Comparison of ENCODE assay signal across 29 mouse cellular contexts in genomic region chr15:89396883-89397282, GRCm38 (mm10). TPM values are rescaled to one million over a fixed set of nuclear protein-coding genes. Genes with fewer than 3 reads are reported as not detected.
DNase-seq lines count a peak whose midpoint lies in the region; ATAC-seq and TF ChIP-seq lines count a peak whose summit lies in the region.
"Had no signal": no experiment of that assay in that cellular context is flagged by ENCODE, and none has a peak within 500 bp of the region (broad histone marks: within the 10 kb centered on the region; RNA-seq: fewer than 3 reads in every experiment).

No protein-coding gene starts in this region.

- no peaks in the 10 kb centered on the region for H3K36me3 ChIP-seq in kidney, adult 2 months (ENCODE audit: control insufficient read depth, insufficient read depth, low read length)
- no peaks in the 10 kb centered on the region for H3K36me3 ChIP-seq in liver, embryonic 16.5 days (ENCODE audit: control insufficient read depth, insufficient read depth)
- H3K36me3 ChIP-seq in liver, embryonic 11.5 days (ENCODE audit: control insufficient read depth, insufficient read depth, low read length), result no peaks in the 10 kb centered on the region
- no peaks in the 10 kb centered on the region for H3K36me3 ChIP-seq in heart, embryonic 12.5 days
- no peaks in the 10 kb centered on the region for H3K36me3 ChIP-seq in midbrain, embryonic 10.5 days
- H3K36me3 ChIP-seq: heart, embryonic 13.5 days; liver, embryonic 13.5 days; lung, embryonic 15.5 days; neural tube, embryonic 12.5 days had no signal

- peak; percentile 84 for ATAC-seq in liver, embryonic 16.5 days (ENCODE audit: low read depth)
- ATAC-seq in liver, embryonic 11.5 days (replicated peaks; ENCODE audit: low FRiP score), result no peak
- no peak for ATAC-seq in heart, embryonic 12.5 days (ENCODE audit: insufficient number of reproducible peaks, low FRiP score)
- ATAC-seq: forebrain, embryonic 13.5 days; midbrain, embryonic 16.5 days; Patski had no signal

- H3K27ac ChIP-seq in kidney, adult 2 months (ENCODE audit: insufficient read depth, low read depth, low read length), result no peak overlapping the region
- no peak overlapping the region for H3K27ac ChIP-seq in liver, embryonic 16.5 days (ENCODE audit: low read length)
- H3K27ac ChIP-seq in liver, embryonic 11.5 days (ENCODE audit: low read depth, low read length), result no peak overlapping the region
- H3K27ac ChIP-seq in heart, embryonic 12.5 days (ENCODE audit: poor library complexity, severe bottlenecking), result no peak overlapping the region
- H3K27ac ChIP-seq in midbrain, embryonic 10.5 days (replicated peaks), result no peak overlapping the region
- H3K27ac ChIP-seq: forebrain, embryonic 13.5 days; heart, embryonic 13.5 days; hindbrain, embryonic 14.5 days; liver, embryonic 13.5 days; lung, embryonic 15.5 days; neural tube, embryonic 12.5 days had no signal

- H3K9me3 ChIP-seq in liver, embryonic 16.5 days (replicated peaks; ENCODE audit: control insufficient read depth, low read length), result no peaks in the 10 kb centered on the region
- no peaks in the 10 kb centered on the region for H3K9me3 ChIP-seq in liver, embryonic 11.5 days (ENCODE audit: control insufficient read depth, low read length)
- no peaks in the 10 kb centered on the region for H3K9me3 ChIP-seq in heart, embryonic 12.5 days (replicated peaks)
- H3K9me3 ChIP-seq in midbrain, embryonic 10.5 days (replicated peaks), result no peaks in the 10 kb centered on the region
- H3K9me3 ChIP-seq: forebrain, embryonic 13.5 days; heart, embryonic 13.5 days; liver, embryonic 13.5 days; lung, embryonic 15.5 days; neural tube, embryonic 12.5 days had no signal

- no peaks in the 10 kb centered on the region for H3K27me3 ChIP-seq in kidney, adult 2 months (replicated peaks; ENCODE audit: control insufficient read depth, insufficient read depth, low read length)
- no peaks in the 10 kb centered on the region for H3K27me3 ChIP-seq in liver, embryonic 16.5 days (ENCODE audit: control insufficient read depth, insufficient read depth, low read depth, low read length)
- no peaks in the 10 kb centered on the region for H3K27me3 ChIP-seq in liver, embryonic 11.5 days (replicated peaks; ENCODE audit: control insufficient read depth, insufficient read depth, low read length)
- H3K27me3 ChIP-seq in heart, embryonic 12.5 days (replicated peaks), result no peaks in the 10 kb centered on the region
- H3K27me3 ChIP-seq in midbrain, embryonic 10.5 days (ENCODE audit: low read depth, poor library complexity, severe bottlenecking), result no peaks in the 10 kb centered on the region
- H3K27me3 ChIP-seq: forebrain, embryonic 13.5 days; heart, embryonic 13.5 days; liver, embryonic 13.5 days; lung, embryonic 15.5 days; neural tube, embryonic 12.5 days had no signal

- H3K4me2 ChIP-seq in liver, embryonic 16.5 days (ENCODE audit: low read depth, low read length), result no peak overlapping the region
- H3K4me2 ChIP-seq in liver, embryonic 11.5 days, result no peak overlapping the region
- H3K4me2 ChIP-seq in heart, embryonic 12.5 days, result no peak overlapping the region
- H3K4me2 ChIP-seq: forebrain, embryonic 13.5 days; heart, embryonic 13.5 days; hindbrain, embryonic 14.5 days; liver, embryonic 13.5 days; lung, embryonic 15.5 days; midbrain, embryonic 11.5 days; neural tube, embryonic 12.5 days had no signal

- 60% methylated on average over 4 of the region's 4 CpGs for WGBS in kidney, adult 2 months
- WGBS in liver, embryonic 16.5 days (ENCODE audit: insufficient replicate concordance), result 60% methylated on average over 4 of the region's 4 CpGs
- WGBS in liver, embryonic 11.5 days, result 83% methylated on average over 4 of the region's 4 CpGs
- WGBS in large intestine, adult 2 months, result 36% methylated on average over 4 of the region's 4 CpGs
- 83% methylated on average over 4 of the region's 4 CpGs for WGBS in heart, embryonic 12.5 days
- WGBS in midbrain, embryonic 10.5 days, result 88% methylated on average over 4 of the region's 4 CpGs

- DNase-seq in kidney, adult 2 months, result peak; percentile 78
- no peak for DNase-seq in kidney, postnatal 4 days
- no peak for DNase-seq in liver, embryonic 11.5 days (ENCODE audit: low spot score)
- DNase-seq in large intestine, adult 2 months (ENCODE audit: low read depth, low spot score), result peak; percentile 96
- no peak for DNase-seq in right cerebral cortex, postnatal 25 days
- DNase-seq in midbrain, embryonic 10.5 days (ENCODE audit: low spot score), result no peak
- DNase-seq: adrenal gland, postnatal 14 days; cerebellum, adult 11 months; cerebellum, adult 9-10 months; cerebellum, postnatal 36 days; gastrocnemius, postnatal 36 days; heart, adult 18-20 months; heart, postnatal 10 days; liver, embryonic 13.5 days; thymus, postnatal 14 days had no signal

- TF ChIP-seq CTCF in kidney, adult 2 months (conservative IDR thresholded peaks at IDR 0.05; ENCODE audit: insufficient read depth, insufficient read length, low read depth, low read length), result no peak

- H3K9ac ChIP-seq in liver, embryonic 16.5 days (ENCODE audit: low read depth, low read length), result no peak overlapping the region
- no peak overlapping the region for H3K9ac ChIP-seq in liver, embryonic 11.5 days (ENCODE audit: low read depth, low read length)
- H3K9ac ChIP-seq in heart, embryonic 12.5 days, result no peak overlapping the region
- H3K9ac ChIP-seq: forebrain, embryonic 13.5 days; heart, embryonic 13.5 days; hindbrain, embryonic 14.5 days; liver, embryonic 13.5 days; lung, embryonic 15.5 days; neural tube, embryonic 12.5 days had no signal

- H3K4me3 ChIP-seq in kidney, adult 2 months (ENCODE audit: insufficient read depth, low read depth, low read length), result no peak overlapping the region
- no peak overlapping the region for H3K4me3 ChIP-seq in liver, embryonic 16.5 days (ENCODE audit: low read depth, low read length)
- H3K4me3 ChIP-seq in liver, embryonic 11.5 days (ENCODE audit: low read depth, low read length), result no peak overlapping the region
- no peak overlapping the region for H3K4me3 ChIP-seq in heart, embryonic 12.5 days
- no peak overlapping the region for H3K4me3 ChIP-seq in midbrain, embryonic 10.5 days
- H3K4me3 ChIP-seq: forebrain, embryonic 13.5 days; heart, embryonic 13.5 days; liver, embryonic 13.5 days; lung, embryonic 15.5 days; myocyte; neural tube, embryonic 12.5 days had no signal

- no peak for TF ChIP-seq POLR2A in kidney, adult 2 months (IDR thresholded peaks at IDR 0.05; ENCODE audit: low read depth, low read length)

- no peaks in the 10 kb centered on the region for H3K4me1 ChIP-seq in kidney, adult 2 months (ENCODE audit: control insufficient read depth, insufficient read depth, low read length)
- no peaks in the 10 kb centered on the region; the same call in 1 of the 2 replicates for H3K4me1 ChIP-seq in liver, embryonic 16.5 days (ENCODE audit: control insufficient read depth, low read depth, low read length)
- no peaks in the 10 kb centered on the region for H3K4me1 ChIP-seq in liver, embryonic 11.5 days (replicated peaks; ENCODE audit: control insufficient read depth, insufficient read depth, low read length)
- H3K4me1 ChIP-seq in heart, embryonic 12.5 days (replicated peaks), result no peaks in the 10 kb centered on the region
- 0 out of 2 replicates have a peak, but pooled peaks cover 3% of the 10 kb centered on the region for H3K4me1 ChIP-seq in midbrain, embryonic 10.5 days
- H3K4me1 ChIP-seq: forebrain, embryonic 13.5 days; heart, embryonic 13.5 days; lung, embryonic 15.5 days; neural tube, embryonic 12.5 days had no signal

RNA-seq across cellular contexts. Expression of gene Klhdc7b, which starts 12.2 kb away (rescaled TPM):
- polyA plus RNA-seq in kidney, adult 2 months (2012; rRNA removed), result not detected in 2 replicates
- polyA plus RNA-seq in liver, embryonic 16.5 days (2015; fragmentation: Nextera tagmentation; extraction: Ambion mirVana), result not detected in 2 replicates
- polyA plus RNA-seq in liver, embryonic 11.5 days (2014; fragmentation: Nextera tagmentation; extraction: Ambion mirVana), result not detected in 2 replicates
- polyA plus RNA-seq in large intestine, adult 2 months (2012; rRNA removed), result 0.10 and 0.58 TPM in 2 replicates
- polyA plus RNA-seq in heart, embryonic 12.5 days (2016; fragmentation: Nextera tagmentation; extraction: Ambion mirVana), result 0.09 TPM in 1 of 2 replicates, not detected in the other
- polyA plus RNA-seq in midbrain, embryonic 10.5 days (2016; fragmentation: Nextera tagmentation; extraction: Ambion mirVana), result not detected in 2 replicates
- polyA plus RNA-seq: embryonic facial prominence, embryonic 11.5 days; forebrain, embryonic 13.5 days; heart, embryonic 13.5 days; limb, embryonic 11.5 days; liver, embryonic 13.5 days; lung, embryonic 15.5 days; midbrain, embryonic 11.5 days; myocyte; neural tube, embryonic 12.5 days; Patski had no signal

RNA-seq across cellular contexts. Expression of gene Syce3, which starts 13.4 kb away (rescaled TPM):
- polyA plus RNA-seq in kidney, adult 2 months (2012; rRNA removed), result not detected in 2 replicates
- not detected in 2 replicates for polyA plus RNA-seq in liver, embryonic 16.5 days (2015; fragmentation: Nextera tagmentation; extraction: Ambion mirVana)
- polyA plus RNA-seq in liver, embryonic 11.5 days (2014; fragmentation: Nextera tagmentation; extraction: Ambion mirVana), result not detected in 2 replicates
- 0.51 and 0.89 TPM in 2 replicates for polyA plus RNA-seq in large intestine, adult 2 months (2012; rRNA removed)
- polyA plus RNA-seq in heart, embryonic 12.5 days (2016; fragmentation: Nextera tagmentation; extraction: Ambion mirVana), result not detected in 2 replicates
- polyA plus RNA-seq in midbrain, embryonic 10.5 days (2016; fragmentation: Nextera tagmentation; extraction: Ambion mirVana), result not detected in 2 replicates
- polyA plus RNA-seq: embryonic facial prominence, embryonic 11.5 days; forebrain, embryonic 13.5 days; heart, embryonic 13.5 days; hindbrain, embryonic 14.5 days; limb, embryonic 11.5 days; liver, embryonic 13.5 days; lung, embryonic 15.5 days; midbrain, embryonic 11.5 days; midbrain, embryonic 16.5 days; myocyte; neural tube, embryonic 12.5 days; Patski; stomach, embryonic 14.5 days had no signal

RNA-seq across cellular contexts. Expression of gene Odf3b, which starts 17.8 kb away (rescaled TPM):
- 1.6 and 2.2 TPM in 2 replicates for polyA plus RNA-seq in kidney, adult 2 months (2012; rRNA removed)
- 0.73 and 0.76 TPM in 2 replicates for polyA plus RNA-seq in liver, embryonic 16.5 days (2015; fragmentation: Nextera tagmentation; extraction: Ambion mirVana)
- polyA plus RNA-seq in liver, embryonic 11.5 days (2014; fragmentation: Nextera tagmentation; extraction: Ambion mirVana), result 0.43 and 0.71 TPM in 2 replicates
- 21.1 and 57.4 TPM in 2 replicates for polyA plus RNA-seq in large intestine, adult 2 months (2012; rRNA removed)
- 0.27 and 0.44 TPM in 2 replicates for polyA plus RNA-seq in heart, embryonic 12.5 days (2016; fragmentation: Nextera tagmentation; extraction: Ambion mirVana)
- 0.11 and 0.99 TPM in 2 replicates for polyA plus RNA-seq in midbrain, embryonic 10.5 days (2016; fragmentation: Nextera tagmentation; extraction: Ambion mirVana)
- polyA plus RNA-seq: limb, embryonic 11.5 days; myocyte had no signal

RNA-seq across cellular contexts. Expression of gene Tymp, which starts 20.0 kb away (rescaled TPM):
- 1.8 and 3.1 TPM in 2 replicates for polyA plus RNA-seq in kidney, adult 2 months (2012; rRNA removed)
- polyA plus RNA-seq in liver, embryonic 16.5 days (2015; fragmentation: Nextera tagmentation; extraction: Ambion mirVana), result 0.32 and 0.39 TPM in 2 replicates
- polyA plus RNA-seq in liver, embryonic 11.5 days (2014; fragmentation: Nextera tagmentation; extraction: Ambion mirVana), result 1.5 and 1.8 TPM in 2 replicates
- polyA plus RNA-seq in large intestine, adult 2 months (2012; rRNA removed), result 5.5 and 30.9 TPM in 2 replicates
- 1.3 and 1.6 TPM in 2 replicates for polyA plus RNA-seq in heart, embryonic 12.5 days (2016; fragmentation: Nextera tagmentation; extraction: Ambion mirVana)
- polyA plus RNA-seq in midbrain, embryonic 10.5 days (2016; fragmentation: Nextera tagmentation; extraction: Ambion mirVana), result 1.5 and 1.6 TPM in 2 replicates

RNA-seq across cellular contexts. Expression of gene Sco2, which starts 23.2 kb away (rescaled TPM):
- 59.5 and 65.3 TPM in 2 replicates for polyA plus RNA-seq in kidney, adult 2 months (2012; rRNA removed)
- 2.9 and 3.1 TPM in 2 replicates for polyA plus RNA-seq in liver, embryonic 16.5 days (2015; fragmentation: Nextera tagmentation; extraction: Ambion mirVana)
- polyA plus RNA-seq in liver, embryonic 11.5 days (2014; fragmentation: Nextera tagmentation; extraction: Ambion mirVana), result 8.1 and 9.7 TPM in 2 replicates
- 70.4 and 142 TPM in 2 replicates for polyA plus RNA-seq in large intestine, adult 2 months (2012; rRNA removed)
- 5.6 TPM in 2 replicates for polyA plus RNA-seq in heart, embryonic 12.5 days (2016; fragmentation: Nextera tagmentation; extraction: Ambion mirVana)
- polyA plus RNA-seq in midbrain, embryonic 10.5 days (2016; fragmentation: Nextera tagmentation; extraction: Ambion mirVana), result 6.4 and 7.1 TPM in 2 replicates

Comparison
In these comparisons a context has a peak if more than half of its experiments do, and no peak if none do; other contexts are left out.
1. DNase-seq: peak in kidney, adult 2 months (single experiment) and large intestine, adult 2 months (single experiment); none in kidney, postnatal 4 days (0 of 2), liver, embryonic 11.5 days (single experiment), right cerebral cortex, postnatal 25 days (single experiment) and midbrain, embryonic 10.5 days (single experiment).